Mouse (Mus musculus) heart, adult 2 months (tissue): ENCODE measurements around the gene Fbln5. TPM values are rescaled to one million over a fixed set of nuclear protein-coding genes. Genes with fewer than 3 reads are reported as not detected.

Source experiments
- DNase-seq, 2 experiments: peaks; one replicate each; pipeline ENCODE4 v3.0.0; 2021
- H3K27ac ChIP-seq: fragments of 200-600 bp; 2 replicates; pipeline ENCODE4 v1.8.1; 2022
- H3K27me3 ChIP-seq: fragments of 200-500 bp; 2 replicates; pipeline ENCODE4 v1.6.1; 2012; ENCODE audit warnings: mild to moderate bottlenecking, low read length, inconsistent platforms, mixed read lengths; ENCODE audit not compliant: control insufficient read depth, insufficient read depth
- H3K36me3 ChIP-seq: fragments of 200-500 bp; 2 replicates; pipeline ENCODE4 v1.6.1; 2012; ENCODE audit warnings: low read length, inconsistent platforms; ENCODE audit not compliant: control insufficient read depth, insufficient read depth
- H3K4me1 ChIP-seq: fragments of 200-500 bp; 2 replicates; pipeline ENCODE4 v1.6.1; 2011; ENCODE audit warnings: low read length; ENCODE audit not compliant: control insufficient read depth, insufficient read depth
- H3K4me3 ChIP-seq: fragments of 200-600 bp; 2 replicates; pipeline ENCODE4 v1.8.1; 2022
- H3K79me2 ChIP-seq: fragments of 200-500 bp; replicated peaks from 2 replicates; pipeline ENCODE4 v1.6.1; 2012; ENCODE audit warnings: mild to moderate bottlenecking, inconsistent platforms, low read length, moderate library complexity, mixed read lengths; ENCODE audit not compliant: control insufficient read depth, insufficient read depth
- H3K9ac ChIP-seq: fragments of 200-500 bp; 2 replicates; pipeline ENCODE4 v1.6.1; 2012; ENCODE audit warnings: low read depth, mild to moderate bottlenecking, control low read depth, inconsistent platforms, low read length, mixed read lengths
- CTCF ChIP-seq: fragments of 200-600 bp; IDR thresholded peaks from 2 replicates; pipeline ENCODE4 v1.8.1; 2022; ENCODE audit warnings: antibody characterized with exemption, mild to moderate bottlenecking, moderate library complexity
- EP300 ChIP-seq: fragments of 200-500 bp; IDR thresholded peaks from 2 replicates; pipeline ENCODE4 v1.6.1; 2011; ENCODE audit warnings: low read depth, low read length, control low read depth; ENCODE audit not compliant: insufficient read depth
- POLR2A ChIP-seq: fragments of 200-500 bp; IDR thresholded peaks from 2 replicates; pipeline ENCODE4 v1.6.1; 2011; ENCODE audit warnings: mild to moderate bottlenecking, low read depth, low read length, control low read depth; ENCODE audit not compliant: insufficient read depth
- WGBS: fragments of 180-500 bp; shearing (Covaris S2); methylation state at CpG from one replicate; pipeline ENCODE4 v1.1.7; 2018; 5-methylcytosine and 5-hydroxymethylcytosine counted together
- intact Hi-C: fragments of 180-260 bp; cut with DNase I; formaldehyde crosslinking; loops from one replicate; pipeline ENCODE4 v1.15.1; 2025
- polyA plus RNA-seq: library from polyadenylated mRNA; depleted of rRNA; stranded (reverse); fragments of >200 nt; gene quantifications from 2 replicates; pipeline ENCODE4 v1.2.3, GENCODE M21; 2012
- total RNA-seq, 2 experiments: library from RNA; stranded (reverse); gene quantifications; 2 replicates each; pipeline ENCODE4 v1.2.3; 2021

Fbln5 gene
- total and polyA plus RNA-seq, 3 experiments, result 23.4 to 40.4 (median 26.9) TPM

DNA sequence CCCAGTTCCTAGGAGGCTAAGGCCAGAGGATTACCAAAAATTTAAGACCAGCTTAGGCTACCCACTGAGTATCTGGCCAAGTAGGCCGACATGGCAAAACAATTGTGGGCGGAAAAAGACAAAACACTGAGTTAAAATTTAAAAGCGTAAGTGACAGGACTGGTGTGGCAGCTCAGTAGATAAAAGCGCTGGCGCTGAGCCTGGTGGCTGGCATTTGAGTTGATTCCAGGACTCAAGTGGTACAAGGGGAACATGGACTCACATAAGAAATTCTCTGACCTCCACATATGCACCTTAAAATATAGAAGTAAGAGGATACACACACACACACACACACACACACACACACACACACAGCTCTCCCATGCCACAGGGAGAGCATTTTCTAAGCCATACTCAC is 42.5 kb downstream of the Fbln5 start:
- intact Hi-C loops, result no loop called here
- TF ChIP-seq EP300, result no peak
- no peak for TF ChIP-seq CTCF
- no peak for TF ChIP-seq POLR2A
- no peak overlapping the region for H3K27ac ChIP-seq
- 65% methylated on average over 5 of the region's 5 CpGs for WGBS
- H3K4me1 ChIP-seq, result peaks cover 9% of the 10 kb centered on the region; the same call in 1 of the 2 replicates
- H3K9ac ChIP-seq, result no peak overlapping the region
- H3K79me2 ChIP-seq, result no peaks in the 10 kb centered on the region
- no peaks in the 10 kb centered on the region for H3K36me3 ChIP-seq
- no peaks in the 10 kb centered on the region for H3K27me3 ChIP-seq
- peak; percentile 44 to 55 for DNase-seq
- H3K4me3 ChIP-seq, result no peak overlapping the region

DNA sequence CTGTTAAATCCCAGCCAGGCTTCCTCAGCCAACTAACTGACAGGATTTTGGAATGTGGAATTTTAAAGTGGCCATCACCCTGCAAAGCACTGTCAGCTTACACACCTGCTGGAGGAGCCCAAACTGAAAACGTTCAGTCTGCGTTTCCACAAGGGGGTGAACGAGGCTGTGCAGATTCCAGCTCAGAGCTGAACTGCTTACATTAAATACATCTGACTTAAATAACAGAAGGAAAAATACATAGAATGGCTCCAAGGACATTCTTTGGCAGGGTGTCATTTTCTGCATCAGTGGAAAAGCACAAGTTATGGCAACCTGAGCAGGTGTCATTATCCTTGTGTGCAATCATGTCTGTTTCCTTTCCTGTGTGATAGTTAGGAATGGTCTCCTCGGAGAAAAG is 44.7 kb downstream of the Fbln5 start:
- H3K27ac ChIP-seq, result no peak overlapping the region
- intact Hi-C loops, result no loop called here
- no peak for DNase-seq
- no peaks in the 10 kb centered on the region for H3K27me3 ChIP-seq
- peaks cover 9% of the 10 kb centered on the region; the same call in 1 of the 2 replicates for H3K4me1 ChIP-seq
- no peak for TF ChIP-seq EP300
- TF ChIP-seq POLR2A, result no peak
- TF ChIP-seq CTCF, result no peak
- no peaks in the 10 kb centered on the region for H3K36me3 ChIP-seq
- 64% methylated on average over 4 of the region's 4 CpGs for WGBS
- H3K4me3 ChIP-seq, result no peak overlapping the region
- no peaks in the 10 kb centered on the region for H3K79me2 ChIP-seq
- H3K9ac ChIP-seq, result no peak overlapping the region

DNA sequence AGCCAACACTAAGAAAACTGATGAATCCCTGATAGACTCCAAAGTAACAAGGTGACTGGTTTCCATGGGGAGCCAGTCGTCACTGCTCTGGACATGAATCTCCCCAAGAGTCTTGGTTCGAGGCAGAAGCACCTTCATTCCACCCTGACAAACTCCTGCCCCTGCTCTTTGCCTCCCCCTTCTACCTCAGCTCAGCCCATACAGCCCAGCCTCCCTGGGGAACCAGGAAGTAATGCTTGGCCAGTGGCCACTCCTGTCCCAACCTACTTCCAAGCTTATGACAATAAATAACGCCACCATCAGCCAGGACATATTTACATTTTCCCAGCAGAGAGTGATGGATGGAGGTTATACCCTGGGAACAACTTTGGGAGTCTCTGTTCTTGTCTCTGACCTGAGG is 45.9 kb downstream of the Fbln5 start:
- Histone ChIP-seq H3K4me3 (no peak overlapping the region), H3K27ac (no peak overlapping the region), H3K4me1 (peaks cover 8% of the 10 kb centered on the region; the same call in 1 of the 2 replicates), H3K27me3 (no peaks in the 10 kb centered on the region), H3K36me3 (no peaks in the 10 kb centered on the region), H3K79me2 (no peaks in the 10 kb centered on the region), H3K9ac (no peak overlapping the region)
- TF ChIP-seq POLR2A (no peak), CTCF (no peak), EP300 (no peak)
- no peak for DNase-seq
- intact Hi-C loops, result no loop called here
- 45% methylated on average over 3 of the region's 3 CpGs for WGBS

DNA sequence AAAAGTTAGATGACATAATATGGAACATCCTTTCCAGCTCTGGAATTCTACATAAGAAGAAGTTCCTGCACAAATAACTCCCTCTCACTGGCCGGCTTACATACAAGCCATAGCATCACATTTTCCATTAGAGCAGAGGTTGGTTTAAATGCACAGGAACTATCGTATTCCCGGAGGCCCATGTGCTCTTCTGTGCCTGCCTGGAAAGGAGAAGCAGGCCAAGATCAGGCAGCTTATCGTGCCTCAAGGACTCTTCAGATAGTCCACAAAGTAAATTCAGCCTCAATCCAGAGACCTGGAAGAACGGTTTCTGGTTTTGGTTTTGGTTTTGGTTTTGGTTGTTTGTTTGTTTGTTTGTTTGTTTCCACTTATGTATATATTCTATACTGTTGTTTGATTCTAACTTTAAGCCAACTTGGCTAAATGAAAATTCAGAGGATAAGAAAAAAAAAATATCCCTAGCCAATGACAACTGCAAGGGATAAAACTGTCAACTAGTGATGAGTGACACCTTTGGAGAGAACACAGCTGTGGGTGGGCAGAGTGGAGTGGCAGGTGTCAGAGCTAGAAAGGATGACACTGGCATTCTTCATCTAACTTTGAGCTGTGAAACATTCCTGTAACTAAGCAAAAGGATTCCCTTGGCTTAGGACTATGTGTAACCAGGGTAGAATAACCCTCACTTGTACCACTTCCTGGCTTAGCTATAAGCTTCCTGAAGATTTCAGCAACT is 48.4 kb downstream of the Fbln5 start:
- no peak for DNase-seq
- 37% methylated on average over 5 of the region's 5 CpGs for WGBS
- no peak overlapping the region for H3K9ac ChIP-seq
- H3K4me3 ChIP-seq, result no peak overlapping the region
- intact Hi-C loops, result no loop called here
- H3K27ac ChIP-seq, result no peak overlapping the region
- TF ChIP-seq CTCF (no peak), POLR2A (no peak), EP300 (no peak)
- no peaks in the 10 kb centered on the region; the same call in 1 of the 2 replicates for H3K36me3 ChIP-seq
- no peaks in the 10 kb centered on the region for H3K27me3 ChIP-seq
- H3K79me2 ChIP-seq, result no peaks in the 10 kb centered on the region
- H3K4me1 ChIP-seq, result peaks cover 11% of the 10 kb centered on the region

DNA sequence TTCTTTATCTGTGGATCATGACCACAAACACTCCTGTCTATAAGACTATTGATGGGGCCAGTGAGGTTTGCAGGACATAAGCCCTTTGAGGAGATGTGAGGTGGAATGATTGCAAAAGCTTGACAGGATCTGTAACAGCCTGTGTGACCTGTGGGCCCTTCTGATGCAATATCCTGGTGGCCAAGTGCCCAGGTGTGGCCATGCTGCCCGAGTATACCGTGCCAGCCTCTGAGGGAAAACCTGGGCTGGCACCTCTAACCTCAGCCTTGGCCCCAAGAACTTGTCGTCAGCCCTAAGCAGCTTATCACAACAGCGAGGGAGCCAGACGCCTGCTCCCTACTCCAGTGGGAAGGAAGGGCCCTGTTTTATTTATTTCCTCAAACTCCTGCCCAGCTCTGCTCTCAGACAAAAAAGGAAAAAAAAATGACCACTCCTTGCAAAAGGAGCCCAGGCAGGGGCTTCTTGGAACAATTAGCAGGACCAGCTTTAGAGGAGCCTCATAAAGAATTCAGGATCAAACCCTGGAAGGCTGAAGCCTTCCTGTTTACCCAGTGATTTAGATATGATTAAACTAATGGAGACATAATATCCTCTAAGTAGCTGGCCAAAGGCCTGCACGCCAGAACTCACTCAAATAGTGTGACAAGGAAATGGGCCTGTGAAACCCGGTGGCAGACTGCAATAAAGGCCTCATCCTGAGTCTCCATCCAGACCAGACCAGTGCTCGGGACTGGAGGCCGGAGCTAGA is 51.4 kb downstream of the Fbln5 start:
- TF ChIP-seq CTCF (no peak), POLR2A (no peak), EP300 (no peak)
- Histone ChIP-seq H3K36me3 (no peaks in the 10 kb centered on the region; the same call in 1 of the 2 replicates), H3K4me3 (no peak overlapping the region), H3K9ac (no peak overlapping the region), H3K27me3 (no peaks in the 10 kb centered on the region), H3K27ac (peak overlapping the region; percentile 53), H3K4me1 (peaks cover 11% of the 10 kb centered on the region), H3K79me2 (no peaks in the 10 kb centered on the region)
- DNase-seq, result peak; percentile 59 to 82
- intact Hi-C loops, result no loop called here
- WGBS, result 21% methylated on average over 9 of the region's 9 CpGs
